ENCODE assay signal across 1 mouse cellular context in genomic region chr2:84826488-84827282, GRCm38 (mm10).
A peak's percentile ranks its signal among the peaks of the same experiment; 100 is the strongest.
TF ChIP-seq lines count a peak whose summit lies in the region.

TSS of gene Timm10 (plus strand) at chr2:84826997.

TF ChIP-seq in CH12.LX, 34 proteins besides CTCF, POLR2A, EP300 and RAD21 (continued from another document):
- TF ChIP-seq RCOR1 (conservative IDR thresholded peaks at IDR 0.05; ENCODE audit: low read depth, low read length) (no peak), MEF2A (IDR thresholded peaks at IDR 0.05; ENCODE audit: borderline replicate concordance, low read depth, low read length) (peak; percentile 71), E2F4 (IDR thresholded peaks at IDR 0.05; ENCODE audit: insufficient replicate concordance, low read depth, low read length) (no peak), ZC3H11A (IDR thresholded peaks at IDR 0.05; ENCODE audit: low read depth, low read length) (no peak), HCFC1 (IDR thresholded peaks at IDR 0.05; ENCODE audit: low read depth, low read length) (peak; percentile 96), MAFK (IDR thresholded peaks at IDR 0.05; ENCODE audit: insufficient replicate concordance, low read length) (peak; percentile 35; the same call in 1 of the 2 replicates), POLR2AphosphoS2 (IDR thresholded peaks at IDR 0.05; ENCODE audit: low read depth, low read length) (no peak), SIN3A (IDR thresholded peaks at IDR 0.05; ENCODE audit: low read length) (peak; percentile 100), ZNF384 (IDR thresholded peaks at IDR 0.05; ENCODE audit: low read depth, low read length) (peak; percentile 96), MAX (IDR thresholded peaks at IDR 0.05; ENCODE audit: low read length) (peak; percentile 99), TBP (conservative IDR thresholded peaks at IDR 0.05; ENCODE audit: low read depth, low read length) (peak; percentile 88), CHD2 (IDR thresholded peaks at IDR 0.05; ENCODE audit: low read length) (peak; percentile 83), ETS1 (conservative IDR thresholded peaks at IDR 0.05; ENCODE audit: low read depth, low read length) (peak; percentile 65), CHD1 (IDR thresholded peaks at IDR 0.05; ENCODE audit: low read depth, low read length) (no peak), UBTF (IDR thresholded peaks at IDR 0.05; ENCODE audit: low read depth, low read length) (no peak), ZMIZ1 (IDR thresholded peaks at IDR 0.05; ENCODE audit: low read depth, low read length) (no peak), USF2 (conservative IDR thresholded peaks at IDR 0.05; ENCODE audit: low read depth, low read length) (peak; percentile 35; the same call in 1 of the 2 replicates), JUND (conservative IDR thresholded peaks at IDR 0.05; ENCODE audit: low read depth, low read length) (no peak; the same call in 1 of the 2 replicates), GABPA (IDR thresholded peaks at IDR 0.05; ENCODE audit: insufficient replicate concordance, low read depth, low read length) (peak; percentile 95), ZKSCAN1 (IDR thresholded peaks at IDR 0.05; ENCODE audit: borderline replicate concordance, low read depth, low read length) (no peak), SMC3 (IDR thresholded peaks at IDR 0.05; ENCODE audit: low read depth, low read length) (no peak), MYC (IDR thresholded peaks at IDR 0.05; ENCODE audit: low read depth, low read length) (peak; percentile 99)
TF ChIP-seq in CH12.LX: peak in this region for 21.
